Mouse (Mus musculus) lung, adult 2 months (tissue): Measurements from ENCODE around the gene Susd1.

Source experiments
- CTCF ChIP-seq: fragments of 200-500 bp; IDR thresholded peaks from 2 replicates; pipeline ENCODE4 v1.5.1; 2011; ENCODE audit warnings: mild to moderate bottlenecking, low read length, control low read depth; ENCODE audit not compliant: insufficient read depth
- POLR2A ChIP-seq: fragments of 200-500 bp; IDR thresholded peaks from 2 replicates; pipeline ENCODE4 v1.6.1; 2011; ENCODE audit warnings: low read depth, mild to moderate bottlenecking, control low read depth, low read length, borderline replicate concordance; ENCODE audit errors: extremely low read depth

DNA sequence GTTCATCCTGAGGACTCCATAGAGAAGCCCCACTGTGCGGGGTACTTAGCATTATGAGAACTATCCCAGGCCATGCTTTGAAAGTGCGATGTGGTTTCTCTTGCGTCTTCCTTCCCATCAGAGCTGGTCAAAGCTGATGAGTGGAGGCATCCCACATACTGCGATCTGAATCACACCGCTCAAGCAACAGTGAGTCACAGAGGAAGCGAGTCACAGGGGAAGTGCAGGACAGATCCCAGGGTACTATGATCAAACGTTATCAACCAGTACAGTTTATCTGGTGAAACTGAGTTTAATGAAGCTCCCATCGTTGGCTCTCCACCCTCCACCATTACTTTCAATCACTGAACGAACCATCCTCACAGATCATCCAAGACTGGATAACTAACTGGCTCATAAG is 72.2 kb downstream of the Susd1 start:
- TF ChIP-seq CTCF (no peak), POLR2A (no peak)
